Mouse (Mus musculus) bone marrow macrophage, adult 2 months (primary cell): ENCODE data around the gene Ccdc81.

Experiments
- CTCF ChIP-seq: IDR thresholded peaks from 2 replicates; pipeline ENCODE4 v1.5.1; 2012; ENCODE audit warnings: low read depth, mild to moderate bottlenecking, low read length, moderate library complexity
- POLR2A ChIP-seq: IDR thresholded peaks from 2 replicates; pipeline ENCODE4 v1.6.1; 2012; ENCODE audit warnings: mild to moderate bottlenecking, low read depth, low read length, borderline replicate concordance

DNA sequence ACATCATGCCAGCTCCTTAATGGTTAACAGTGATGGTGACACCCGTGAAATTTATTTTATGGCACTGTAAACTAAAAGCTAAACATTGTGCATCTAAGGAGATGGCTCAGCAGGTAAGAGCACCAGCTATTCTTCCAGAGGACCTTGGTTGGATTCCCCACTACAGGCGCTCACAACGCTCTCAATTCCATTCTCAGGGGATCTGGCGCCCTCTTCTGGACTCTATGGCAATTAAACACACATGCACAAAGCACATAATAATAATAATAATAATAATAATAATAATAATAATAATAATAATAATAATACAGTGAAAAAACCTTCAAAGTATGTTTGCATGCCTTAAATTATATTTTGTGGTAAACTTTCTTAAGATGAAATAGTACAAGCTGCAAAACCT lies 11.6 kb downstream of the Ccdc81 start:
- TF ChIP-seq POLR2A (no peak), CTCF (no peak)
